Mouse (Mus musculus) cortical plate, adult 2 months (tissue): ENCODE data around the gene Sept1.

Experiments
- CTCF ChIP-seq: fragments of 200-500 bp; IDR thresholded peaks from 2 replicates; pipeline ENCODE4 v1.5.1; 2011; ENCODE audit warnings: mild to moderate bottlenecking, control low read depth, low read length; ENCODE audit not compliant: insufficient read depth; ENCODE audit errors: extremely low read depth
- POLR2A ChIP-seq: fragments of 200-500 bp; IDR thresholded peaks from 2 replicates; pipeline ENCODE4 v1.6.1; 2011; ENCODE audit warnings: mild to moderate bottlenecking, low read length, control low read depth; ENCODE audit not compliant: insufficient read depth; ENCODE audit errors: extremely low read depth

DNA sequence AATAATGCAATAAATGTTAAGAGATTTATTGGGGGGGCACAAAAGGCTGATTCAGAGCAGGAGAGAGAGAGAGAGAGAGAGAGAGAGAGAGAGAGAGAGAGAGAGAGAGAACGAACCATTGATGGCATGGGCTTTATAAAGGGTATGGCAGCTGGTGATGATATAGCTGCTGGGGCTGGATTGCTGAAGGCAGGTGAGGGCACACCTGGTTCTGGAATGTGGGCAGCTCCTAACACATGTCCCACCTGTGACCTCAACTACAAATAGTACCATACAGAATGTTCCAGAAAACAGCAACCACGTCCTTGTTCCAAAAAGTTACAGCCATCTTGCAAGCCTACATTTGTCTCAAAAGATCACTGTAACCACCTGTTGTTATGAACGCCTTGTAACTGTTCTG lies 1.6 kb downstream of the Sept1 start:
- TF ChIP-seq CTCF: no peak
- no peak for TF ChIP-seq POLR2A
